In genomic region chr5:24455076-24455475, GRCm38 (mm10) we compare ENCODE assay signal across 9 mouse cellular contexts. TPM values are rescaled to one million over a fixed set of nuclear protein-coding genes. Genes with fewer than 3 reads are reported as not detected.
DNase-seq lines count a peak whose midpoint lies in the region; ATAC-seq lines count a peak whose summit lies in the region.
"Had no signal": no experiment of that assay in that cellular context is flagged by ENCODE, and none has a peak within 500 bp of the region (broad histone marks: within the 10 kb centered on the region; RNA-seq: fewer than 3 reads in every experiment).

No protein-coding gene starts in this region.

- no peak for ATAC-seq in liver, embryonic 12.5 days
- no peak for ATAC-seq in hindbrain, embryonic 13.5 days (ENCODE audit: low FRiP score)
- ATAC-seq in neural tube, embryonic 12.5 days (ENCODE audit: low FRiP score, low read depth) = no peak
- no peak for ATAC-seq in activated CD4-positive, CD25-positive, alpha-beta regulatory T cell, adult 4 months

- H3K9ac ChIP-seq in liver, embryonic 12.5 days = no peak overlapping the region
- H3K9ac ChIP-seq in hindbrain, embryonic 13.5 days = peak overlapping the region; percentile 97
- peak overlapping the region; percentile 26; the same call in 1 of the 2 replicates for H3K9ac ChIP-seq in neural tube, embryonic 12.5 days

- intact Hi-C loops in left cerebral cortex, postnatal 36 days (cut with DNase I) = no loop called here

- H3K9me3 ChIP-seq in liver, embryonic 12.5 days (replicated peaks) = no peaks in the 10 kb centered on the region
- H3K9me3 ChIP-seq in hindbrain, embryonic 13.5 days = no peaks in the 10 kb centered on the region
- no peaks in the 10 kb centered on the region for H3K9me3 ChIP-seq in neural tube, embryonic 12.5 days

- H3K4me1 ChIP-seq in liver, embryonic 12.5 days = peaks cover 60% of the 10 kb centered on the region
- H3K4me1 ChIP-seq in brown adipose tissue, adult 24 weeks (ENCODE audit: control insufficient read depth, insufficient read depth, insufficient read length, low read length) = peaks cover 26% of the 10 kb centered on the region
- H3K4me1 ChIP-seq in hindbrain, embryonic 13.5 days (replicated peaks) = peaks cover 45% of the 10 kb centered on the region
- H3K4me1 ChIP-seq in neural tube, embryonic 12.5 days = peaks cover 44% of the 10 kb centered on the region

- H3K4me2 ChIP-seq in liver, embryonic 12.5 days = no peak overlapping the region
- H3K4me2 ChIP-seq in hindbrain, embryonic 13.5 days = peak overlapping the region; percentile 100
- H3K4me2 ChIP-seq in neural tube, embryonic 12.5 days (replicated peaks) = peak overlapping the region; percentile 99

- H3K27ac ChIP-seq in liver, embryonic 12.5 days = peak overlapping the region; percentile 15; the same call in 1 of the 2 replicates
- H3K27ac ChIP-seq in brown adipose tissue, adult 24 weeks (replicated peaks; ENCODE audit: low read depth, low read length) = peak overlapping the region; percentile 12; the same call in 1 of the 2 replicates
- peak overlapping the region; percentile 62 for H3K27ac ChIP-seq in hindbrain, embryonic 13.5 days
- no peak overlapping the region for H3K27ac ChIP-seq in neural tube, embryonic 12.5 days

- 75% methylated on average over 3 of the region's 3 CpGs for WGBS in liver, embryonic 12.5 days (ENCODE audit: insufficient replicate concordance)
- 68% methylated on average over 3 of the region's 3 CpGs for WGBS in hindbrain, embryonic 13.5 days
- 72% methylated on average over 3 of the region's 3 CpGs for WGBS in neural tube, embryonic 12.5 days

- no peak overlapping the region for H3K4me3 ChIP-seq in liver, embryonic 12.5 days
- no peak overlapping the region for H3K4me3 ChIP-seq in brown adipose tissue, adult 24 weeks (ENCODE audit: insufficient read depth, low read depth, low read length)
- H3K4me3 ChIP-seq in hindbrain, embryonic 13.5 days = peak overlapping the region; percentile 90
- 0 out of 2 replicates have a peak overlapping the region, but pooled peaks have one; percentile 8 for H3K4me3 ChIP-seq in neural tube, embryonic 12.5 days

- H3K36me3 ChIP-seq in liver, embryonic 12.5 days = peaks cover 38% of the 10 kb centered on the region
- peaks cover 17% of the 10 kb centered on the region for H3K36me3 ChIP-seq in hindbrain, embryonic 13.5 days
- peaks cover 22% of the 10 kb centered on the region; the same call in 1 of the 2 replicates for H3K36me3 ChIP-seq in neural tube, embryonic 12.5 days

- no peaks in the 10 kb centered on the region for H3K27me3 ChIP-seq in liver, embryonic 12.5 days (replicated peaks)
- no peaks in the 10 kb centered on the region; the same call in 1 of the 2 replicates for H3K27me3 ChIP-seq in hindbrain, embryonic 13.5 days
- no peaks in the 10 kb centered on the region for H3K27me3 ChIP-seq in neural tube, embryonic 12.5 days (replicated peaks)

- no peak for DNase-seq in liver
- no peak for DNase-seq in thymus, adult 18-20 months
- no peak for DNase-seq in left cerebral cortex, postnatal 36 days (ENCODE audit: low spot score in 2 of 2)
- DNase-seq: right cerebral cortex, postnatal 25 days had no signal

RNA-seq across cellular contexts. Expression of gene Agap3, which starts 3.1 kb away (rescaled TPM):
- polyA plus RNA-seq in liver, embryonic 12.5 days (2016; fragmentation: Nextera tagmentation; extraction: Ambion mirVana) = 25.5 and 26.5 TPM in 2 replicates
- polyA plus RNA-seq in brown adipose tissue, adult 24 weeks (2012; ENCODE audit: insufficient read depth, insufficient read length, missing spikeins) = 17.2 and 23.2 TPM in 2 replicates
- polyA plus RNA-seq in hindbrain, embryonic 13.5 days (2015; fragmentation: Nextera tagmentation; extraction: Ambion mirVana) = 47.8 and 50.3 TPM in 2 replicates
- 109 and 113 TPM in 2 replicates for polyA plus RNA-seq in neural tube, embryonic 12.5 days (2016; fragmentation: Nextera tagmentation; extraction: Ambion mirVana)
- polyA plus RNA-seq in activated CD4-positive, CD25-positive, alpha-beta regulatory T cell, adult 4 months (2017; shearing (Covaris generic)) = 1 to 10 TPM; 3.9 to 6.0 TPM
- 100 to 1,000 TPM; 507 to 566 TPM for total RNA-seq in left cerebral cortex, postnatal 36 days (2021)

RNA-seq across cellular contexts. Expression of gene Tmub1, which starts 7.4 kb away (rescaled TPM):
- polyA plus RNA-seq in liver, embryonic 12.5 days (2016; fragmentation: Nextera tagmentation; extraction: Ambion mirVana) = 6.7 and 7.2 TPM in 2 replicates
- polyA plus RNA-seq in brown adipose tissue, adult 24 weeks (2012; ENCODE audit: insufficient read depth, insufficient read length, missing spikeins) = 3.8 and 11.7 TPM in 2 replicates
- 51.9 and 57.4 TPM in 2 replicates for polyA plus RNA-seq in hindbrain, embryonic 13.5 days (2015; fragmentation: Nextera tagmentation; extraction: Ambion mirVana)
- 35.3 and 40.0 TPM in 2 replicates for polyA plus RNA-seq in neural tube, embryonic 12.5 days (2016; fragmentation: Nextera tagmentation; extraction: Ambion mirVana)
- 10 to 100 TPM; 51.1 to 65.5 TPM for polyA plus RNA-seq in activated CD4-positive, CD25-positive, alpha-beta regulatory T cell, adult 4 months (2017; shearing (Covaris generic))
- total RNA-seq in left cerebral cortex, postnatal 36 days (2021) = 10 to 100 TPM; 24.8 to 32.5 TPM

RNA-seq across cellular contexts. Expression of gene Fastk, which starts 10.0 kb away (rescaled TPM):
- polyA plus RNA-seq in liver, embryonic 12.5 days (2016; fragmentation: Nextera tagmentation; extraction: Ambion mirVana) = 72.4 and 78.0 TPM in 2 replicates
- polyA plus RNA-seq in brown adipose tissue, adult 24 weeks (2012; ENCODE audit: insufficient read depth, insufficient read length, missing spikeins) = 148 and 188 TPM in 2 replicates
- polyA plus RNA-seq in hindbrain, embryonic 13.5 days (2015; fragmentation: Nextera tagmentation; extraction: Ambion mirVana) = 88.1 and 96.1 TPM in 2 replicates
- 114 TPM in 2 replicates for polyA plus RNA-seq in neural tube, embryonic 12.5 days (2016; fragmentation: Nextera tagmentation; extraction: Ambion mirVana)
- polyA plus RNA-seq in activated CD4-positive, CD25-positive, alpha-beta regulatory T cell, adult 4 months (2017; shearing (Covaris generic)) = 10 to 100 TPM; 34.9 to 49.5 TPM
- 100 to 1,000 TPM; 131 to 133 TPM for total RNA-seq in left cerebral cortex, postnatal 36 days (2021)

RNA-seq across cellular contexts. Expression of gene Slc4a2, which starts 31.4 kb away (rescaled TPM):
- polyA plus RNA-seq in liver, embryonic 12.5 days (2016; fragmentation: Nextera tagmentation; extraction: Ambion mirVana) = 16.2 and 16.6 TPM in 2 replicates
- 8.2 and 14.9 TPM in 2 replicates for polyA plus RNA-seq in brown adipose tissue, adult 24 weeks (2012; ENCODE audit: insufficient read depth, insufficient read length, missing spikeins)
- polyA plus RNA-seq in hindbrain, embryonic 13.5 days (2015; fragmentation: Nextera tagmentation; extraction: Ambion mirVana) = 22.5 and 28.5 TPM in 2 replicates
- polyA plus RNA-seq in neural tube, embryonic 12.5 days (2016; fragmentation: Nextera tagmentation; extraction: Ambion mirVana) = 23.0 and 24.3 TPM in 2 replicates
- polyA plus RNA-seq in activated CD4-positive, CD25-positive, alpha-beta regulatory T cell, adult 4 months (2017; shearing (Covaris generic)) = 10 to 100 TPM; 12.2 to 13.3 TPM
- 10 to 100 TPM; 36.5 to 38.6 TPM for total RNA-seq in left cerebral cortex, postnatal 36 days (2021)

RNA-seq across cellular contexts. Expression of gene Cdk5, which starts 31.7 kb away (rescaled TPM):
- 13.0 and 14.1 TPM in 2 replicates for polyA plus RNA-seq in liver, embryonic 12.5 days (2016; fragmentation: Nextera tagmentation; extraction: Ambion mirVana)
- 51.3 and 56.7 TPM in 2 replicates for polyA plus RNA-seq in brown adipose tissue, adult 24 weeks (2012; ENCODE audit: insufficient read depth, insufficient read length, missing spikeins)
- polyA plus RNA-seq in hindbrain, embryonic 13.5 days (2015; fragmentation: Nextera tagmentation; extraction: Ambion mirVana) = 104 and 106 TPM in 2 replicates
- 75.4 and 79.2 TPM in 2 replicates for polyA plus RNA-seq in neural tube, embryonic 12.5 days (2016; fragmentation: Nextera tagmentation; extraction: Ambion mirVana)
- polyA plus RNA-seq in activated CD4-positive, CD25-positive, alpha-beta regulatory T cell, adult 4 months (2017; shearing (Covaris generic)) = 10 to 100 TPM; 54.8 to 58.3 TPM
- total RNA-seq in left cerebral cortex, postnatal 36 days (2021) = 100 to 1,000 TPM; 127 to 133 TPM

Comparison
In these comparisons a context has a peak if more than half of its experiments do, and no peak if none do; other contexts are left out.
1. H3K4me3 ChIP-seq: peak in hindbrain, embryonic 13.5 days (single experiment) and neural tube, embryonic 12.5 days (single experiment); none in liver, embryonic 12.5 days (single experiment) and brown adipose tissue, adult 24 weeks (single experiment).